Mouse (Mus musculus): ENCODE data around the gene Mrtfa.

DNA sequence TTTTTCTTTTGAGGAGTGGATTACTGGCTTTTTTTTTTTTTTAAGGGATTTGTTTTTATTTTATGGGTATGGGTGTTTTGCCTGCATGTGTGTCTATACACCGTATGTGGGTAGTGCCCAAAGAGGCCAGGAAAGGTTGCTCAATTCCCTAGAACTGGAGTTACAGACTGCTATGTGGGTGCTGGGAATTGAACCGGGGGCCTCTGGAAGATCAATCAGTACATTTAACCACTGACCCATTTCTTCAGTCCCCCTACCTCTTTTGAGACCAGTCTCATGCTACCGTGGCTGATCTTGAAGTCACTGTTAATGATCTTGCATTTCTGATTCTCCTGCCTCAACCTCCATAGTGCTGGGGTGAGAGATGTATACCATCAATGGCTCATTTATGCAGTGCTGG lies 36.7 kb upstream of the Mrtfa start:
- TF ChIP-seq CTCF (IDR thresholded peaks at IDR 0.05; ENCODE audit: borderline replicate concordance, insufficient read depth, low read length) = no peak
- TF ChIP-seq POLR2A (IDR thresholded peaks at IDR 0.05; ENCODE audit: low read depth, low read length) = no peak

Data from embryonic fibroblast, embryonic 13.5 days (primary cell).